Mouse (Mus musculus) thymus, adult 18-20 months (tissue): ENCODE data around the gene Prr12.
A peak's percentile ranks its signal among the peaks of the same experiment; 100 is the strongest.

ENCODE experiments used
- DNase-seq, 2 experiments: peaks; one replicate each; pipeline ENCODE4 v3.0.0; 2022; ENCODE audit warnings: mixed read lengths in 2 of 2

Prr12 gene

DNA sequence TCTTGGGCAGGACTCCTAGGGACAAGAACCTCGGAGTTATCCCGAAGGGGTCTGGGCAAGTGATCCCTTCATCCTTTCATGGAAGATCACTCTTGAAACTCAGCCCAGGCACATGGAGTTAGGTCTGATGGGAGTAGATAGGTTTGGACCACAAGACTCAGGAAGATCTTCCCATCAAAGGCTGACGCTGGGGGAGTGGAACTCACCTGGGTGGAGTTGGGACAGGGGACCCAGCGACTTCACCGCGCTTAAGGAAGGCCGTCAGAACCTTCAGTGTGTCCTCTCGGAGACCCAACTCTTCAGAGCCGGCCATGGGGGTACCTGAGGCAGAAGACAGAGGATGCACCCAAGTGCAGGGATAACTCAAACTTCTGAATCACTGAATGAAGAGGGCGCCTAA is 56.0 kb downstream of the Prr12 start:
- no peak for DNase-seq

DNA sequence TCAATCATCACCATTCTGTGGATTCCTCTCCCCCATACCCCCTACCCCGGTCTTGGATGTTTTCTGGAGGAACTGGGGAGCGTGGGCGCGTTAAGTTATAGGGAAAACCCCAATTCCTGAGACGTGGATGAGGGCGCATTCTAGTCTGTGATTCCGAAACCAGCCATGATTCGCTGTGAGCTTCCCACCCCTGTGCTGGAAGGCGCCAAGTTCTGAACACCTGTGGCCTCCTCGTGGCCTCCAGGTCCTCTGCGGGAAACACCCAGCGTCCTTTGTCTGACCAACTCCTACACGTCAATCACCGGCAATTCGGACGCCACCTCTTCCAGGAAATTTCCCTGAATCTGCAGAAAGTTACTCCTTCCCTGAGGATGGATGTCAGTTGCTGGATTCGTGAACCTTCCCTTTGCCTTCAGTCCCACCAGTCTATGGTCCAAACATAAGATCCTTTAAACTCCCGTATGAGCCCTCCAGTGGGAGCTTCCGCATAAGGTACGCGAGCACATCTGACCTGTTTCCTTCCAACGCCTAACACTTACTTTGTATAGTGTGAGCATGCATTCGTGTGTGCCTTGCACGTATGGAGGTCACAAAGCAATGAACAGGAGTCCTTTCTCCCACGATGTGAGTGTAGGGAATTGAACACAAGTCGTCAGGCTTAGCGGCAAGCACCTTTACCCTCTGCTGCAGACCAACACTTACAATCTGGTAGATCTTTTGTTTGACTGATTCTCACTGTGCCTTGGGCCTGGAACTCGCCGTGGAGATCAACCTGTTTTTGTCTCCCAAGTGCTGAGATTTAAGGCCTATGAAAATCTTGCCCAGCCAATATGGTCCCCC is 65.6 kb downstream of the Prr12 start:
- no peak for DNase-seq

DNA sequence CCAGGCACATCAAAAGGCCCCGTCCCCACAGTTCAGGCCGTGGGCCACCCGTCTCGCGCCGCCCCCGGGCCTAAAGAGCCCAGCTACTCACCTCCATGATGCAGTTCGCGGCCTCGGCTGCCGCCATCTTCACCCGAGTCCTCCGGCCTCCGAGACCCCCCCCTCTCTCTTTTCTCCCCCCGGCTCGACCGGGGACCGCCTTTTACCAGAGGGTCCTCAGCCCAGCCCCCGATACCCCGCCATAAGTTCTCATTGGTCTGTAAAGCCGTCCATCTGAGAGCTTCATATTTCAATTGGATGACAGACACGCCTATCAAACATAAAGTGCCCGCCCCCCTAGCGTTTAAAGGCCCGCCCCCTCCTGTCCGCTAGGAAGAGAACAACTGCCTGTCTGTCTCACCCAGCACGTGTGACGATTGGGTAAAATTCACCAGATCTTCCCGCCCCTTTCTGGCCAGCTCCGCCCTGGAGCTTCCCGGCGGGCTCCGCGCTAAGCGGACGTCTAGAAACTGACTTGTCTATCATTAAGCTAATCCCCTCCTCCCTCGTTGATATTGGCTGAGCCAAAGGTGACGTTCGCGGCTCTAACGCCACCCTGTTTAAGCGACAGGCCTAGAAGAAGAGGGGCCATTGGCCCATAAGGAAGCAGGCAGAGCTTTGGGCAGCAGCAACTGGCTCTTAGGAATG is 66.3 kb downstream of the Prr12 start, which contains the start of gene Prmt1:
Prmt1 (minus strand) TSS at position 377 of the 687 bp plus-strand sequence.
- peak; percentile 98 to 100 for DNase-seq

DNA sequence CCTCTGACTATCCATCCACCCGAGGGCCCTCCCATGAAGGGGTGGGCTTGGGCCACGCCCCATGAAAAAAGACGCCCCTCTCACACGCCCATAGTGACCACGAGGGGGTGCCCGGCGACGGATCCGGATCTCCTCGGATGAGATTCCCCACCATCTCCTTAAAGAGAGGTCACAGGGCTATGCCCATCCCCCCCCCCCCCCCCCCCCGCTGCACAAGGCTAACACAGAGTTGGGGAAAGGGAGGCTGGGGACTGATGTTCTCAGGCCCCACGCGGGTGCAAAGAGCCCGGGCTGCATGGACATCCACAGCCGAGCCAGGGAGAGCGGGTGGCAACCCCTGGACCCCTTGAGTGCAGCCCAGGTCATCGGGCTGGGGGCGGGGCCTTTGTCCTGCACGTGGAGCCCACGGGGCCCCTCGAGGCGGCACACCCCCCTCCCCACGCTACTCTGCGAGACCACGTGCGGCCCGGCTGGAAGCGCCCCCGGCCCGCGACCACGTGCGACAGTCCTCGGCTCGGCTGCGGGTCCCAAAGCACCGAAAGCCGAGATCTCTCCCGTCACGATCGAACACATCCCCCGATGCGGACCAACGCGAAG is 67.0 kb downstream of the Prr12 start:
- peak; percentile 52 to 71 for DNase-seq

DNA sequence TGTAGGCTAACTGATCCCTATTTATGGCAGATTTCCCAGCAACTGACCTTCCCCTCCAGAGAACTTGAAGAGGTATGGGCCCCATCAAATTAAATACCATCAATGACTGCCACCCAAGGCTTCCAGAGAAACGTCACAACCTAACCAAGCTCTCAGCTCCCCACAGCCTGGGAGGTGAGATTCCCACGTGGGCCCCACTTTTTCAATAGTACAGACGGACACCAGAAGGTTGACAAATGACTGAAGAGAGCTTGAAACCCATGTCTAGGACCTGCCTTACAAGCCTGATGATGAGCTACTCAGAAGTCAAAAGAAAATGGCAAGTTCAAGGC is 67.9 kb downstream of the Prr12 start:
- no peak for DNase-seq

DNA sequence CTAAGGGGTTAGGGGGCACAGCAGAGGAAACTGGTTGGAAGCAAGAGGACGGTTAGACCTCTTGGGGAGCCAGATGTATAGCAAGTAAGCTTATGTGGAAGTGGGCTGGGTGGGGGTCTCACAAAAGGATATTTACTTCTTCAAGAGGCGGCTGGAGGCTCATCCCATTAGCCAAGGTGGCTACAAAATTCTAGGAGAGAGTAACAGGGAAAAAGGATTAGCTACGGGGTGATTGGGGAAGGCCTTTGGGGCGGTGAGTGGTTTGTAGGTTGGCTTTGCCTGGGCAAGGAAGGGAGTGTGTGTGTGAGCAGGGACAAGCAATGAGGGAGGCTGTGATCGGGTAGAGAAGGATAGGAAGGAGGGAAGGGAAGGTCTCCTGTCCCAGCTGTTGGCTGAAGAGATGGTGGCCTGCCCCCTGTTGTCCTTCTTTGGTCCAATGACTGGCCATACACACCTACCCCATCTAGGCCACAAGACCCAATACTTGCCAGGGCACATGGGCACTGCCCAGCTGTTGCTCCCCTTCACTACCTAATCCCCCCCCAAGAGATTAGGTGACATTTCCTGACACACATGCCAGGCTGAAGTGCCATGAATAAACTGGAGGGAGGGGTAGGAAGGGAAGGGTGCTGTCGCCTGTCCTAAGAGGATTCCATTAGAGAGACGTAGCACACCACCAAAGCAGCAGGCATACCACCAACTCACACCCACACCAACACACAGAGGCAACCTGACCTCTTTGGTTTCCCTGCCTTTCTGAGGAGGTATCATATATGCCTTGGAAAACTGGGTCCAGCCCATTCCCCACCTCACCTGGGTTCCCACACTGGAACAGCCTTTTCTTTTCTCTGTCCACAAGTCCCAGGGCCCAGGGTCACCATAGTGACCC is 68.5 kb downstream of the Prr12 start:
- DNase-seq = no peak

DNA sequence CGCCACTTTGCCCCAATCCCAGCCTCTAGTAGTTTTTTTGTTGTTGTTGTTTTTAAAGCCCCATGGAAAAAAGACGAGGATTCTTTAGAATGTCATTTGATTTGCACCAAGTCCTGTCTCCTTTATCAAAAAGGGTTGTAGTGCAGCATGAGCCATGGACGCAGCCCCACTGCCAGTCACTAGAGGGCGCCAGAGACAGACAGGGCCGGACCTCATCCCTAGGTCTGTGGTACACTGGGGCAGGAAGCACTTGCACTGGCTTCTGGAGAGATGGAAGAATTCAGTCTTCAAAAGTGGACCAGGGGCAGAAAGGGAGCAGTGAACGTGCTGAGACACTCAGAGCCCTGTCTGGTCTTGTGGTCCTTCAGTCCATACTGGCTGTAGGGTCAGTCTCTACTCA is 69.6 kb downstream of the Prr12 start:
- DNase-seq = peak; percentile 64 to 67

DNA sequence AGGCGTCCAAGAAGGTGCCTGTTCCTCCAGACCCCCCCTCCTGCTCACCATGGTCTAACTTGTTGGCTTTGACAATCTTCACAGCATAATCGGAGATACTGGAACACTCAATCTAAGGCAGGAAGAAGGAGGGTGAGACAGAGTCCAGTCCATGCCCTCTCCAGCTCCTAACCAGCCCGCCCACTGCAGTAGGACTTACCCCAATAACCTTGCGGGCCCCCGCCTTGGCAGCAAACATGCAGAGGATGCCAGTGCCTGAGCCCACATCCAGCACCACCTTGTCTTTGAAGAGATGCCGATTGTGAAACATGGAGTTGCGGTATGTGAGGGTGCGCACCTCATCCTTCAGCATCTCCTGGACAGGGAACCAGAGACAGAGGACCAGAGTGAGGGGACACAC is 71.1 kb downstream of the Prr12 start:
- DNase-seq = no peak

DNA sequence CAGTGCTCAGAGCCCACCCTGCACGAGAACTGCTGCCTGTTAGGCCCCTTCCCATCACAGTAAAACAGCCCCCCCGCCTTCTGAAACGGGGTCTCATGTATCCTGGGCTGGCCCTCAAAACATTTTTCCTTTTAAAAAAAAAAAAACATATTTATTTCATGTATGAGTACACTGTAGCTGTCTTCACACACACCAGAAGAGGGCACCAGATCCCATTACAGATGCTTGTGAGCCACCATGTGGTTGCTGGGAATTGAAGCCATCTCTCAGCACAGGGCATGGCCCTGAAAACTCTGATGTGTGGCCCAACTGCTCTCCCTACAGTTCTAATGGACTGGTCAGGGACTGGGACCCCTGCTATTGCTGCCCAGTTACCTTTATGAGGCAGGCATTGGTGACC is 74.4 kb downstream of the Prr12 start:
- no peak for DNase-seq
